Mouse (Mus musculus): ENCODE results near the gene Ccdc183.

DNA sequence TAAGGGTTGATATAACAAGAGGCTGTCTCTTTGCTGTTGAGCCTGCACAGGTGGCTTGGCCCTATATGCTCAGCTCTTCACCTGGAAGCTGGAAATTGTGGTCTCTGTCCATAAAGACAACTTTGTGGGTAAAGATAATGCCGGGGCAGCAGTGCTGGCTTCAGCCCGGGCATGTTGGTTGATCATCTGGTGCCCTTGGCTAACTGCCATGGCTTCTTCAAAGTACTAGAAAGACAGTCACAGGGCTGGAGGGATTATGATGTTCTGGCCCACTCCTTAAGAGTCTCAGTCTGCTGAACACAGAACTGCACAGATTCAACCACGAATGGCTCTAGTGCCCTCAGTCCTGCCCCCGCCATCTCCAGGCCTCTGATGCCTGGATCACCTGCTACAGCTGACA lies 39.8 kb upstream of the Ccdc183 start:
- TF ChIP-seq CTCF (IDR thresholded peaks at IDR 0.05) (no peak), POLR2A (IDR thresholded peaks at IDR 0.05; ENCODE audit: insufficient read depth, low read depth, low read length) (no peak), EP300 (IDR thresholded peaks at IDR 0.05; ENCODE audit: insufficient read depth, low read depth, low read length) (no peak)

Measured in heart, adult 2 months (tissue).